Mouse (Mus musculus) adrenal gland, postnatal 36 days (tissue): ENCODE data around the gene Rasd1. TPM values are rescaled to one million over a fixed set of nuclear protein-coding genes. Genes with fewer than 3 reads are reported as not detected.

Experiments
- total RNA-seq, 2 experiments: library from RNA; stranded (reverse); gene quantifications; 2 replicates each; pipeline ENCODE4 v1.2.3; 2021

Gene Rasd1
- total RNA-seq, 2 experiments from 2014 or later: 29.1 to 43.5 TPM

Other genes starting within 250 kb of the Rasd1 start
- 1 to 10 TPM; 1.7 to 2.9 TPM for gene Pld6, start 177.3 kb downstream of the Rasd1 start, total RNA-seq
- gene Flcn, start 154.9 kb downstream of the Rasd1 start, total RNA-seq: 100 to 1,000 TPM in 1 of 2 experiments, 10 to 100 TPM in 1; 46.9 to 101 TPM
- 10 to 100 TPM; 24.4 to 29.7 TPM for gene Nt5m, start 125.5 kb downstream of the Rasd1 start, total RNA-seq
- gene Cops3, start 125.1 kb downstream of the Rasd1 start, total RNA-seq: 100 to 1,000 TPM in 1 of 2 experiments, 10 to 100 TPM in 1; 85.2 to 108 TPM
- 10 to 100 TPM; 28.8 to 33.1 TPM for gene Med9, start 16.7 kb downstream of the Rasd1 start, total RNA-seq
- 1 to 10 TPM; 7.0 to 8.4 TPM for gene Pemt, start 81.5 kb upstream of the Rasd1 start, total RNA-seq
- gene Rai1, start 140.1 kb upstream of the Rasd1 start, total RNA-seq: 10 to 100 TPM; 43.9 to 46.7 TPM